Mouse (Mus musculus): ENCODE data around the gene Cpne5.
A peak's percentile ranks its signal among the peaks of the same experiment; 100 is the strongest.
"Not testable (repeated sequence)": the region's sequence is repeated elsewhere in the genome, so short reads cannot be mapped to it uniquely, and the experiment has no call there.

Cpne5 gene

DNA sequence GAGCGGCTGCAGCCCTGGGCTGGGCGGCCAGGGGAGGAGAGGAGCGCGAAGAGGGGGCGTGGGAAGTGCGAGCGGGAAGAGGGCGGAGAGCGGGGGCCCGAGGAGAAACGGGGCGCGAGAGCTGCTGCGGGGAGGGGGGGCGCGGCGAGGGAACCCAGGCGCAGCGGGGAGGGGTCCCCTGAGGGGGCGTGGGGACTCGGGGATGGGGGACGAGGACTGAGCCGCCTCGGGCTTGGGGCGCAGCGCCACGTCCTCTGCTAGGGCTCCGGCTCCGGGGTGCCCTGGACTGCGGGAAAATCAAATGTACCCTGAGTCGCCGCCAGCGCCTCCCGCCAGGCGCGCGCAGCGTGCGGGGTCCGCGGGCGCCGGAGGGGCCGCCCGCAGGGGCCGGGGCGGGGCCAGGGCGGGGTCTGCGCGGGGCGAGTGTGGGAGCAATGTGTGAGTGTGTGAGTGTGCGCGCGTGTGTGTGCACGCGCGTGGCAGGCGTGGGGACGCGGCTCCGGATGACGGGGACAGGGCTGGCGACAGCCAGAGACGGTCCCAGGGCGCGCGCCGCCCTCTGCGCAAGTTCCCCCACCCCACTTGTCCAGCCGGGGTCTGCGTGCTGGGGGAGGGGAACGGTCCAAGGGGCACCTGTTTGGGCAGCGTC is at the start of gene Cpne5:
Cpne5 (minus strand) TSS at position 396 of the 649 bp plus-strand sequence.
- no peak for DNase-seq (ENCODE audit: low spot score in 2 of 2)

DNA sequence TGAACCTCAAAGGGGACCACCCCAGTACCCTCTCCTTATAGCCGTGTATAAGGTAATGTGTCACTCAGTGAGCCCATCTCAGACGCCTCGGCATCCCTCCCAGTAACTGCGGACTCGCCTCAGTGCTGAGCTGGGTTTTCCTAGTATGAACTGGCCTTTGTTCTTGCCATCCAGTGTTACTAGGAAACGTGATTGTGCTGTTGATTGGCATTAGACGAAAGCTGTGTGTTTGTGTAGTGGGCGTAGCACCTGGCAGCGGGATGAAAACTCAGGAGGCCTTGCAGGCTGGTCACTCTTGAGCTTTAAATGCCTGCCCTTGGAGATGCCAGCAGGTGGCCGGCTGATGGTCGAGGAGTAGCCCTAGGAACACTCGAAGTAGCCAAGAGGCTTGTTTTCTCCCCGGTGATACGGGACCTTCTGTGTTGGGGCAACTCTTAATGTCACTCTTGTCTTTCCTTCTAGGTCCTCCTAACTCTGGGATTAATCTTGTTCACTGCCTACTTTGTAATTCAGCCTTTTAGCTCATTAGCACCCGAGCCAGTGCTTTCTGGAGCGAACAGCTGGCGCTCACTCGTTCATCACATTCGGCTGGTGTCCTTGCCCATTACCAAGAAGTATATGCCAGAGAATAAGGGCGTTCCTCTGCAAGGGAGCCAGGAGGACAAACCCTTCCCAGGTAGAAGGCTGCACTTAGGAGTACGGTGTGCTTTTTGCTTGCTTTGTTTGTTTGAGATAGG is 44.4 kb upstream of the Cpne5 start:
- DNase-seq (ENCODE audit: low spot score in 2 of 2), result no peak

DNA sequence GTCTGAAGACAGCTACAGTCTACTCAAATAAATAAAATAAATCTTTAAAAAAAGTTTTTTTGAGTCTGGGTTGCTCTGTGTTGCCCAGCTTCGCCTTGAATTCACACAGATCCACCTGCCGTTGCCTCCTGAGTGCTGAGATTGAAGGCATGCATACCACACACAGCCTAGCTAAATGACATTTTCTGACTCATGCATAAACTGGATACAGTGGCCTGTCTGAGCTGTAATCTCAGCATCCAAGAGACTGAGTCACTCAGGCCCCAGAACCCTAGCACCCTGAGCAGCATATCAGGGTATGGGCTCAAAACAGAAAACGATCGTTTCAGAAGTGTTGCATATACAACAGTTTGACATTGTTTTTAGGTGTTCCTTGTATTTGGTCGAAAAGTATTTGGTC is 43.6 kb upstream of the Cpne5 start:
- no peak for DNase-seq (ENCODE audit: low spot score in 2 of 2)

DNA sequence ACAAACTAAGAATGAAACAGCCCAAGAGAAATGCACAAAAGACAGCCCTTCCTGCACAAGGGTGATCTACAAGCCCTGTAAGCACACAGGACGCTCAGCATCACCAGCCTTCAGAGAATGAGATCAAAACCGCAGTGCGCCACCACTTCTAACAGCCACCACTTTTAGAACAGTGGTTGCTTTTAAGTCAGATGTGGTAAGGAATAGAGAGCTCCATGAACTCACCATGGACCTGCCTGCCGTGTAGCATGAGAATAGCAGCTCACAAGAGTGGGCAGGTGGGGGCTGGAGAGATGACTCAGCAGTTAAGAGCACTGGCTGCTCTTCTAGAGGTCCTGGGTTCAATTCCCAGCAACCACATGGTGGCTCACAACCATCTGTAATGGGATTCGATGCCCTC is 42.5 kb upstream of the Cpne5 start:
- no peak for DNase-seq (ENCODE audit: low spot score in 2 of 2)

DNA sequence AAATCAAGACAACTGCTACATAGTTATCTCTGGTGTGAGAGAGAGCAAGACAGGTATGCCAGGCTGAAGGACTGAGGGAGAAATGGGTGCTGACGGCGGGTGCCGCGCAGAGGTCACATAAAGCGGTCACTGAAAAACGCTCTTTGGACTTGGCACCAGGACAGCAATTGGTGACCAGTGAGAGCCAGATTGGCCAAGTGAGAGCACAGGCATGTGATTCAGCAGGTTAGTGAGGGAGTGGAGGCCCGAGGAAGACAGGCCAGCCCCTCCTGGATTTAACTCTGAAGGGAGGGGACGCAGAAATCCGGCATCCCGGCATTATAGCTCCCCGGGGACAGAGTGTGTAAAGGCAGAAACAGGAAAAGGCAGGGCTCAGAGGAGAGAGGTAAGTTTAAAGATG is 35.9 kb upstream of the Cpne5 start:
- no peak for DNase-seq (ENCODE audit: low spot score in 2 of 2)

DNA sequence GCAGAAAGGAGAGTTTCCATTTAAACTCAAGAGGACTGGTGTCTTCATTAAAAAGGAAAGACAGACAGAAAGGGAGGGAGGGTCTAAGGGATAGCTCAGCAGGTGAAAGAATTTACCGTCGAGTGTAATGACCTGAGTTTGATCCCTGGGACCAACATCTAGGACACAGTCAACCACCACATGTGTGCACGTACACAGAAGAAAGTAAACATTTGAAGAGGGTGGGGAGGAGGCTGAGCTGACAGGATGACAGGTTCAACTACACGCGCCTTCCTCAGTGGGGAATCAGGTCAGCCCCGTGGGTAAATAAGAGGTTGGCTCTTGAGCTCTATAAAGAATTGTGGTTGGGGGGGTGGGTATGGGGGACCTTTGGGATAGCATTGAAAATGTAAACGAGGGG is 35.2 kb upstream of the Cpne5 start:
- no peak for DNase-seq (ENCODE audit: low spot score in 2 of 2)

DNA sequence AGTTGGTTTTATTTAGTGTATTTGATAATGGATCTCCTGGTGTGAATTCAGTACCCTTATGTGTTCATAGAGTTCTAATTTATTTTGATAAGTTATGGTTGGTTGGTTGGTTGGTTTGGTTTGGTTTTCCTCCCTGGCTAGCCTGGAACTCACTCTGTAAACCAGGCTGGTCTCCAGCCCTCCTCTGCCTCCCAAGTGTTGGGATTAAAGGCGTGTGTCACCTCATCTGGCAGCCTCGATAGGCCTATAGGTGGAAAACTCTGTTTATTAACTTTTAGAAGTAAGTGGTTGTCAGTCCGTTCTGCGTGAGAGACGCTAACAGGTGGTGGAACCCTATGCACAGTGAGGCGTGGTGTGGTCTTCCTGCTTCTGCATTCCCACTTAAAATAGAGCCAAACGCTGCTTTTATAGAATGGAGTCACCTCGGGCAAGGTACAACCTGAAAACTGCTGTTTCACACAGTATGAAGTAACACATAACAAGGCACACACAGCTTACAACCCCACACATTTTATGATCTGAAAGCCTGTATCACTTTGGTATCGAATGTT is 32.3 kb upstream of the Cpne5 start:
- DNase-seq (ENCODE audit: low spot score in 2 of 2), result no peak

DNA sequence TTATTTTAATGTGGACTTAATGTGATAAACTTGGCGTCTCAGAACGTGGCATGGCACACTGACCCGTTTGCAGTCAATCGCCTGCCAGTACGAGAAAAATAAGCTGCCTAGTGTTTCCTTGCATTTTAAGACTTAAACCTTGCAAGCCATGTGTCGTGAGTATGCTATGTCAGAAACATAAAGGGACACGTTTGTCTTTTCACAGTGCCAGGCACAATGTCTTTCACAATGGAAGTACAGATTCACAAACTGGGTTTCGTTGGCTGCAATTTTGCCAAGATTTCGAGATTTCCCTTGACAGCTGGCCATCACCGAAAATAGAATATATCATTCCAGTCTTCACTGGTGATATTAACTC is 31.4 kb upstream of the Cpne5 start:
- DNase-seq (ENCODE audit: low spot score in 2 of 2), result peak in 1 of 2 experiments; percentile 28

DNA sequence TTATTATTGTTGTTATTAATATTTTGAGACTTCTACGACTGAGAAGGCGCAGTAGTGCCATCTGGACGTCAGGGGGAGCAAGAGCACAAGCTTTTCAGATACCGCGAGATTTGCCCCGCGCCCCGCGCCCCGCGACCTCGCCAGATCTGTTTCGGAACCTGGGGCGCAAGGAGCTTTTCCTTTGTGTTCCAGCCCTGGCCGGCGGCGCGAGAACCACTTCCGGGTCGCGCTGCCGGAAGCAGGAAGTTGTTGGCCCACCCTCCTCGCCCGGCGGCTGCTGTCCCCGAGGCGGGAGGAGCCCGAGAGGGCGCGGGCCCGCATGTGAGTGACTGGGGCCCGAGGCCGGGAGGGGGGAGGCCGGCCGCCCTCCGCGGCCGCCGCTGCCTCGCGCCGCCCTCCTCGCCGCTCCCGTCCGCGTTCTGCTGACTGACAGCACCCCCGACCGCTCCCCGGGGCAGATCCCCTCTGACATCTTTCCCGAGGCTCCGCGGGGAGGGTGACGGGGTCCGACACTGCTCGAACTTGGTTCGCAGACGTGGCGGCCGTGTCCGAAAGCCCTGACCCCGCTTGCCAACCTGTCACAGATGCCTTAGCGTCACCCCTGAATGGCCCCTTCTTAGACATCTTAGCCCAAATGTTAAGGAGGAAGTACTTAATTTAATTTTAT is 30.8 kb upstream of the Cpne5 start, which contains the start of gene BC004004:
BC004004 (plus strand) TSS at position 107 of the 667 bp plus-strand sequence.
- DNase-seq (ENCODE audit: low spot score in 2 of 2), result peak; percentile 91 to 96

DNA sequence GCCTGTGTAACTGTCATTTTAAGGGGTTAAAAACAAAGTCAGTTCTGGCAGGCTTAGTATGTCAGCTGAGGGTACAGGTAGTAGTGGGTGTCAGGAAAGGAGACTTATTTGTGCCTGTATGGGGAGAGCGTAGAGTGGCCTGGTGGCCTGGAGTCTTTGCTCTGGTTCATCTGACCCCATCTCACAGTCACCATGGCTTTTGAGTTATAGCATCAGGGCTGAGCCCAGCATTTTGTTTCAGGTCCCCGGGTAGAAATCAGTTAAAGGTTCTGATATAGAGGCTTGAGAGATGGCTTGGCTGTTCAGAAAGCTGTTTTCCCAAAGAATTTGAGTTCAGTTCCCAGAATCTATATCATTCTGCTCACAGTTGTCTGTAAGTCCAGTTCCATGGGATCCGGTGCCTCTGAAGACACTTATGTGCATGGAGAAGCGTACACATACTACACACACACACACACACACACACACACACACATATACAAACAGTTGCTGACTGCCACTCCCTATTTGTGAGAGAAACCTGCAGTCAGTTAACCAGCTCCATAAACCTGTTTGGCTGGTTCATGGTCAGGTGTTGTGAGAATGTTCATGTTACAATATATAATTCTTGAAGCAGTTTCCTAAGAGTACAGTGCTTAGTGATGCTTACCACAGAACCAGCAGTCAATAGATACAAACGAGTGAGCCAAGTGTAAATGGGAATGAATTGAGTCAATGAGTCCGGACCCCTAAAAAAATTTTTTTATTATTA is 30.1 kb upstream of the Cpne5 start:
- DNase-seq (ENCODE audit: low spot score in 2 of 2), result peak in 1 of 2 experiments; percentile 25

DNA sequence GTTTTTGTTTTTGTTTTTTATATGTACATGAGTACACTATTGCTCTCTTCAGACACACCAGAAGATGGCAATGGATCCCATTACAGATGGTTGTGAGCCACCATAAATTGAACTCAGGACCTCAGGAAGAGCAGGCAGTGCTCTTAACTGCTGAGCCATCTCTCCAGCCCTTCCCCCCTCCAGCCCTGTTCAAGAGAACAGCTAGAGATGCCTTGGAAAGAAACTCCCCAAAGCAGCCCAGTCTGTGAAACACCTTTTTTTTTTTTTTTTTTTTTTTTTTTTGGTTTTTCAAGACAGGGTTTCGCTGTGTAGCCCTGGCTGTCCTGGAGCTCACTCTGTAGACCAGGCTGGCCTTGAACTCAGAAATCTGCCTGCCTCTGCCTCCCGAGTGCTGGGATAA is 29.1 kb upstream of the Cpne5 start:
- DNase-seq (ENCODE audit: low spot score in 2 of 2), result not testable (repeated sequence)

DNA sequence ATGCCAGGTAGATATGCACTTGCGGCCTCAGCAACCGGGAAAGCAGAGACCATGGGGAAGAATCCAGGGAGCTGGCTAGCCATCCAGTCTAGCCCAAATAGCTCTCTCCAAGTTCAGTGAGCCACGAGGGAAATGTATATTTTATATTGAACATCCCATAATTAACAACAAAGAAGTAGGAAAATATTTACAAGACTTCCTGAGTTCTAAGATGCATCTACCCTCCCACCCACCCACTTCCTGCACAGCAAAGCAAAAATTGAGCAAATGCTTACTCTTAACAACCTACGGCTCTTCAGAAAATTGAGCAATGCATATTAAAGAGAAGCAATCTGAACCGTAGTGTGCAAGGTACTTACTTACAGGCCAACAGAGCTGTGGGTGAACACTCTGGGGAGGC is 26.8 kb upstream of the Cpne5 start:
- no peak for DNase-seq (ENCODE audit: low spot score in 2 of 2)

DNA sequence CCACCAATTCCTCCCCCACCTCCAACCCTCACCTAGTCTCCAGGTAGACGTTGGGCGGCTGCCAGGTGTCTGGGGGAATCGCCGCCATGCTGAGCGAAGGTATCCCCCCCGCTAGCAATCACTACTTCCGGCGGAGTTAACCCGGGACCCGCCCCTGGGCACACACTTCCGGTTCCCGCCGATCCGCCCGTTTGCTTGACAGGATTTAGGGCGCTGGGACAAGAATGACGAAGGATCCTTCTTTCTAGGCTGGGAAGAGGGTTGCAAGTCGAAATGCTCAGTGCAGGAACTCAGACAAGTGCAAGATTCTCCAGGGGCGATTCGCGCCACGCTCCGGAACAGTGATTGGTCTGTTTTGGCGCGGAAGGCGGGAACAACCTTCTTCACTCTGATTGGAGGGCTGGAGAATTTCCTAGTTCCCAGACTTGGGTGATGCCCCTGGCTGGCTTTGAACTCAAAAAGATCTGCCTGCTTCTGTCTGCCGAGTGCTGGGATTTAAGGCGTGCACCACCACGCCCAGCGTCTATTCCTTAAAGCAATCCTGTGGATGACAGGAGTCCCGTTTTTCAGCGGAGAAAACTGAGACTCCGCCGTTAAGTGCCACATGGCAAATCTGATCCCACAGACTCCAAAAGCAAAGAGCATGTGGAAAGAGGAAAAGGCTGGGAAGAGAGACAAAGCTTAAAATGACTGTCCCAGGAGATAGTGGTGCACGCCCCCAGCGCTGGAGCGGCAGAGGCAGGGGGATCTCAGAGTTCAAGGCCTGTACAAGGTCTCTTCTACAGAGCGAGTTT is 26.1 kb upstream of the Cpne5 start, which contains the start of gene Ppil1:
Ppil1 (minus strand) TSS at position 347 of the 794 bp plus-strand sequence.
- DNase-seq (ENCODE audit: low spot score in 2 of 2), result peak; percentile 83 to 86

DNA sequence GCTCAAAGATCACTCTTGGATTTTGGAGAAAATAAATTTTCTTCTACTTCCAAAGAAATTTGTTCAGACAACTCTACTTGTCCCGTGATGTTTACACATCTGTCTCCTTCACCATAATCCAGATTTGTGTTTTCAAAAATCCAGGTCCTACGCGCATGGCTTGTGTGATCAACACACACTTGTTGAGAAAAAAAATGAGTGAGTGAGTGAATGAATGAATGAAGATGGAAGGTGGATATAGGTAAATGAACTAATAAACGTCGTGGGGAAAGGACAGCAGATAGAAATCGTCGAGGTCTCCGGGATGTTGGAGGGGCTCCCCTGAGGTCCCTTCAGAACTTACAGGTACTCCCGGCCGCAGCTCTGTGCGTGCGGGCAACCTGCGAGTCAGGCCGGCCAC is 25.4 kb upstream of the Cpne5 start:
- no peak for DNase-seq (ENCODE audit: low spot score in 2 of 2)

DNA sequence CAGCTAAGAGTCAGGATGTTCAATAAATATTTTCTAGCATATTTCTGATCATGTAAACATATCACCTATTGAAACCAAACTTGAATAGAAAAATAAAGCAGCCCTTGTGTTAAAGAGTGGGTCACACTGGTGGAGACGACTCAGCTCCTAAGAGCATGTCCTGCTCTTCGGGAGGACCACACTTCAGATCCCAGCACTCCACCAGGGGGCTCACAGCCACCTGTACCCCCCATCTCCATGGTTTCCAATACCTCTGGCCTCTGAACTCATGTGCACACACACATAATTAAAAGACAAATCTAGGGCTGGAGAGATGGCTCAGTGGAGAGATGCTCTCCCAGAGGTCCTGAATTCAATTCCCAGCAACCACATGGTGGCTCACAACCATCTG is 24.3 kb upstream of the Cpne5 start:
- no peak for DNase-seq (ENCODE audit: low spot score in 2 of 2)

DNA sequence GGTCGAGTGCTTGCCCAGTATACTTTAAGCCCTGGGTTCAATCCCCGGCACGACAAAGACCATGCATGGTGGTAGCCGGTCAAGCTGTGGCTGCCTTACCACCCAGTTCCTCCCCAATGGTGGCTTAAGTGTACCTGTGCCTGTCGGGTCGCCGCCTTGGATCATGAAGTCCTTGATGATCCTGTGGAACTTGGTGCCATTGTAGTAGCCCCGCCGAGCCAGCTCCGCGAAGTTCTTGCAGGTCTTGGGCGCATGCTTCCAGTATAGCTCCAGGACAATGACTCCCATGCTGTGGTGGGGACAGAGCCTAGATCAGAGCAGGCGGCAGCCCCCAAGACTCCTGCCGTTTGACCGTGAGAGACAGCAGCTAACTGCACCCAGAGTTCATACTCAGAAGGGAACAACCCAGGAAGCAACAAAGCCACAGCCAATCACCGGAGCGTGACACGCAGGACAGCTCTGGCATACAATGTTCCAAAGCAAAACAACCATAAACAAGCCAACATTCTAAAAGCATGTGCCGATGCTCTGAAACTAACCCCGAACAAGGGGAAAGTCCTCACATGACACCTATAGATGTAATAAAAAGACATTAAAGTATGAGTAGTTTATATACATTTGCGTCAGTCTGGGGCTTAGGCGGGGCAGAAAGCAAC is 23.8 kb upstream of the Cpne5 start:
- no peak for DNase-seq (ENCODE audit: low spot score in 2 of 2)

DNA sequence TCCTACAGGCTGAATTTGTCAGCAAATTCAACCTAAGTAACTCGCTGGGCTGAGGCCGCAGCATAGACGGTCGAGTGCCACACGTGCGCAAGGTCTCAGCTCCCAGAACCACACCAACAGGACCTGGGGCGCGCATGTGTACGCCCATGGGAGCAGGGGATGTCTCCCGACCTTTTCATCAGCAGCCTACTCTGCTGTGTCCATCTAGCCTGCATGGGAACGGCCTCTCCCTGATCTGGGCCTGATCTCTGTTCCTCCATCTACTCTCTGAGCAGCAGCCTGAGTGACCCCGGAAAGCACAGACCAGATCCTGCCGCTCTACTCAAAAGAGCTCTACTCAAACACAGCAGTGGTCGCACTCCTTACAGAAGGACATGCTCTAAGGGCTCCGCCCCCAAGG is 22.5 kb upstream of the Cpne5 start:
- DNase-seq (ENCODE audit: low spot score in 2 of 2), result no peak

DNA sequence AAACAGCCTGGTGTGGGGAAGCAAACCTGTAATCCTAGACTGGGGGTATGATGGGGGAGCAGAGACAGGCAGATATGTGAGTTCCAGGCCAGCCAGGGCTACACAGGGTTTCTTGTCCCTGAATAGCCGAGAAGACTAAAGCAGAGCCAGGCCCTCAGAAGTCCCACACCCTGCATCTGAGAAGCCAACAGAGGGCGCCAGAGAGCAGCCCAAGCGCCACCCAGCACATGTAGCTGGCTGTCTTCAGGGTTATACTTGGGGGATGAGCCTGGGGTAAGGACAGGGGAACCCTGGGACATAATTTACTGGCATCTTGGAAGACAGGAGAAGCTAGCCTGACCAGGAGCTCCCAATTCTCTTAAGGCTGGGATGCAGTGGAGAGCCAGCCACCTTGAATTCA is 21.5 kb upstream of the Cpne5 start:
- DNase-seq (ENCODE audit: low spot score in 2 of 2), result peak; percentile 73 to 90

DNA sequence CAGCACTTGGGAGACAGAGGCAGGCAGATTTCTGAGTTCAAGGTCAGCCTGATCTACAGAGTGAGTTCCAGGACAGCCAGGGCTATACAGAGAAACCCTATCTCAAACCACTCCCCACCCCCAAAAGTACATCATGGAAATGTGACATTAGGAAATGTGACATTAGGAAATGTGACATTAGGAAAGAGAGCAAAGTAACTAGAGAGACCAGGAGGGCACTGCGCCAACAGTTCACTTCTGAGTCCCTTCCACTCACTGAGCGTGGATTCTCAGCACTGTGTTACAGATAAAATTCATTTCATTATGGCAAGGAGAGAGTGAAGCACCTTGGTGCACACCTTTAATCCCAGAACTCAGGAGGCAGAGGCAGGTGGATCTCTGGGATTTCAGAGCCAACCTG is 21.0 kb upstream of the Cpne5 start:
- DNase-seq (ENCODE audit: low spot score in 2 of 2), result no peak

DNA sequence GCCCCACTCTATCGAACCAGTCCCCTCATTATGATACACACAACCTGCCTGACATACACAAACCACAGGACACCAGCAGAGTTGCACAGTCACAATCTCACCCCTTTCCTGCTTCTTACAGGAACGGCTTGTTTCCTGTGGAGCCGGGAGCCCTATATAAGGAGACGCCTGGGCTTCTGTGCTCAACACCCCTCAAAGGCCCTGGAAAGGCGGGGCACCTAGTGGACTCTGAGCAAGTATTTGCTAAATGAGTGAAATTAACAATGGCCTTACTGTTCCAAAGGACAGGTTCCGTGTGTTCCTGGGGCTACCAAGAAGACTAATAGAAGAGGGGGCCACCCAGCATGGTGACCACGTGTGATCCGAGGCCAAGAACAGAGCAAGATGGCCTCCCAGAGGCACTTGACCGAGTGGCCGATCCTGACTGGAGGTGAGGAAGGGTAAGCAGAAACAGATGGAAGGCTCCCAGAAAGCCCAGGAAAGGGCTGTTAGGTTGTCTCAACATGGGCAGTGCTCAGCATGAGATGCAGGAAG is 20.1 kb upstream of the Cpne5 start:
- no peak for DNase-seq (ENCODE audit: low spot score in 2 of 2)
